Mouse (Mus musculus): ENCODE measurements at regions not wholly inside any gene's neighbourhood (a gene's known extent, or its start where the extent isn't known, plus 50 kb on each side); places are given as distances from the start of the nearest gene placed in this dataset.

- no peak for TF ChIP-seq POLR2A (IDR thresholded peaks at IDR 0.05; ENCODE audit: borderline replicate concordance, control insufficient read depth, low read depth, low read length)
- no peak for TF ChIP-seq CTCF (IDR thresholded peaks at IDR 0.05; ENCODE audit: control insufficient read depth, insufficient read depth, low read length)
Observed at GRCm38 (mm10) chr5:45214475-45214874, 235.6 kb downstream of the Qdpr start.
